Mouse (Mus musculus) forebrain, embryonic 16.5 days (tissue): ENCODE results near the gene Senp2. TPM values are rescaled to one million over a fixed set of nuclear protein-coding genes. Genes with fewer than 3 reads are reported as not detected.

Experiments
- ATAC-seq: fragments of 200-750 bp; cut with Nextera tagmentation; 2 replicates; pipeline ENCODE4 v1.8.0; 2017; ENCODE audit warnings: mild to moderate bottlenecking, moderate library complexity
- H3K27ac ChIP-seq: fragments of 300-500 bp; sonication (generic); 2 replicates; pipeline ENCODE4 v1.5.1; 2014; ENCODE audit warnings: low read length, control low read depth
- H3K27me3 ChIP-seq: fragments of 300-500 bp; sonication (generic); replicated peaks from 2 replicates; pipeline ENCODE4 v1.6.1; 2014; ENCODE audit warnings: low read length; ENCODE audit not compliant: control insufficient read depth, insufficient read depth
- H3K36me3 ChIP-seq: fragments of 300-500 bp; sonication (generic); 2 replicates; pipeline ENCODE4 v1.6.1; 2014; ENCODE audit not compliant: control insufficient read depth, insufficient read depth
- H3K4me1 ChIP-seq: fragments of 300-500 bp; sonication (generic); replicated peaks from 2 replicates; pipeline ENCODE4 v1.6.1; 2014; ENCODE audit warnings: low read length; ENCODE audit not compliant: control insufficient read depth, insufficient read depth
- H3K4me2 ChIP-seq: fragments of 300-500 bp; sonication (generic); 2 replicates; pipeline ENCODE4 v1.6.1; 2014; ENCODE audit warnings: mild to moderate bottlenecking, low read length, control low read depth
- H3K4me3 ChIP-seq: fragments of 300-500 bp; sonication (generic); replicated peaks from 2 replicates; pipeline ENCODE4 v1.5.1; 2014; ENCODE audit warnings: mild to moderate bottlenecking, low read length, control low read depth
- H3K9ac ChIP-seq: fragments of 300-500 bp; sonication (generic); replicated peaks from 2 replicates; pipeline ENCODE4 v1.6.1; 2014; ENCODE audit warnings: low read depth, low read length, control low read depth
- H3K9me3 ChIP-seq: fragments of 300-500 bp; sonication (generic); 2 replicates; pipeline ENCODE4 v1.6.1; 2016; ENCODE audit warnings: low read length; ENCODE audit not compliant: control insufficient read depth
- WGBS: fragments of 180-500 bp; shearing (Covaris S2); extraction: QIAGEN DNeasy Blood & Tissue Kit; methylation state at CpG from one replicate; pipeline ENCODE4 v1.1.7; 2014; 5-methylcytosine and 5-hydroxymethylcytosine counted together
- polyA plus RNA-seq: library from polyadenylated mRNA; unstranded; fragments of >200 nt; fragmentation: Nextera tagmentation; extraction: Ambion mirVana; gene quantifications from 2 replicates; pipeline ENCODE4 v1.2.1, GENCODE M21; 2015

Gene Senp2
- polyA plus RNA-seq, 1 experiment from 2014 or later = 50.6 TPM

GRCm38 (mm10) chr16:22071361-22071760, 62.1 kb downstream of the Senp2 start:
- peaks cover 17% of the 10 kb centered on the region for H3K36me3 ChIP-seq
- H3K4me2 ChIP-seq = no peak overlapping the region
- no peaks in the 10 kb centered on the region for H3K4me1 ChIP-seq
- H3K9me3 ChIP-seq = no peaks in the 10 kb centered on the region
- no peak overlapping the region for H3K4me3 ChIP-seq
- WGBS = 78% methylated on average over 7 of the region's 7 CpGs
- H3K27ac ChIP-seq = no peak overlapping the region
- no peaks in the 10 kb centered on the region for H3K27me3 ChIP-seq
- ATAC-seq = no peak
- H3K9ac ChIP-seq = no peak overlapping the region

DNA sequence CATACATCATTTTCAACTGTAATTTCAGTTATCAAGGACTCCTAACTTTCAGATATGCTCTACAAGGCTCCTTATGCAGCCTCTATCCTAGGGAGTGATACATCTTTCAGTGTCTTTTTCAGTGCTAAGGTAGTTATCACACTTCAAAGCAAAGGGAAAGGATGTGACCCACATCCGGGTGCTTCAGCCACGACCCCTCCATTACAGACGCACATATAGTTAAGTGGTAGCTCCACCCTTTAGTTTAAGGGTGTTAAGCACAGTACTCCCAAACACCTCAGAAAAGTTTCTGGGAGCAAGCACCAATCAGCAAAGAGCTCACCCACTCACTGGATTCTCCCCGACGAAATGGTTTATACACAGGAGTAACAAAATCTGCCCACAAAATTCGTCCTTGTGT, 65.8 kb downstream of the Senp2 start:
- no peak for ATAC-seq
- Histone ChIP-seq H3K27me3 (no peaks in the 10 kb centered on the region), H3K27ac (no peak overlapping the region), H3K4me1 (no peaks in the 10 kb centered on the region), H3K9ac (no peak overlapping the region), H3K36me3 (peaks cover 7% of the 10 kb centered on the region; the same call in 1 of the 2 replicates), H3K9me3 (no peaks in the 10 kb centered on the region), H3K4me2 (no peak overlapping the region), H3K4me3 (no peak overlapping the region)
- WGBS = 79% methylated on average over 6 of the region's 6 CpGs

GRCm38 (mm10) chr16:22075829-22076619, 66.7 kb downstream of the Senp2 start:
- peaks cover 4% of the 10 kb centered on the region; the same call in 1 of the 2 replicates for H3K36me3 ChIP-seq
- no peak for ATAC-seq
- H3K9ac ChIP-seq = no peak overlapping the region

DNA sequence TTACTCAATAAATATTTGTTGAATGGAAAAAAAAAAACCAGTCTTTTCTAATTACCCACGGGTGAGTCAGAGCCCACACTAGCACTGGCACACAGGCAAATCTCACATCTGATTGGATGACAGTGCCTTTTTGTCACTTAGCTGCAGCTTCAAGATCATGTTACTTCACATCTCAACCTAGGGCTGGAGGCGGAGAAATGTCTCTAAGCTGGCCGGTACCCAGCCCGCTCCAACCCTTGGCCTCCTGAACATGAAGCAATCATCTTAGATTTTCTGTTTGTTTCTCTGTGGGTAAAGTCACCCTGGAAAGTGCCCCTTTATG, 67.3 kb downstream of the Senp2 start:
- H3K4me3 ChIP-seq = no peak overlapping the region
- no peak for ATAC-seq
- no peaks in the 10 kb centered on the region for H3K9me3 ChIP-seq
- H3K9ac ChIP-seq = no peak overlapping the region
- 40% methylated on average over 4 of the region's 4 CpGs for WGBS
- no peak overlapping the region for H3K4me2 ChIP-seq
- no peaks in the 10 kb centered on the region for H3K27me3 ChIP-seq
- peaks cover 4% of the 10 kb centered on the region; the same call in 1 of the 2 replicates for H3K36me3 ChIP-seq
- no peaks in the 10 kb centered on the region for H3K4me1 ChIP-seq
- no peak overlapping the region for H3K27ac ChIP-seq

More at GRCm38 (mm10) chr16:22075829-22076619, 66.7 kb downstream of the Senp2 start:
- Histone ChIP-seq H3K4me1 (no peaks in the 10 kb centered on the region), H3K9me3 (no peaks in the 10 kb centered on the region), H3K27ac (no peak overlapping the region), H3K4me3 (no peak overlapping the region), H3K4me2 (no peak overlapping the region), H3K27me3 (no peaks in the 10 kb centered on the region)
- 7% methylated on average over 5 of the region's 5 CpGs for WGBS

GRCm38 (mm10) chr16:22080125-22080710, 70.9 kb downstream of the Senp2 start:
- Histone ChIP-seq H3K27me3 (no peaks in the 10 kb centered on the region), H3K9me3 (no peaks in the 10 kb centered on the region), H3K4me3 (no peak overlapping the region), H3K9ac (no peak overlapping the region), H3K4me1 (no peaks in the 10 kb centered on the region), H3K4me2 (no peak overlapping the region), H3K36me3 (0 out of 2 replicates have a peak, but pooled peaks cover 2% of the 10 kb centered on the region), H3K27ac (no peak overlapping the region)
- ATAC-seq = no peak
- 69% methylated on average over 12 of the region's 12 CpGs for WGBS

GRCm38 (mm10) chr16:22085411-22085810, 76.1 kb downstream of the Senp2 start:
- no peaks in the 10 kb centered on the region for H3K36me3 ChIP-seq
- no peak overlapping the region for H3K9ac ChIP-seq
- no peaks in the 10 kb centered on the region for H3K9me3 ChIP-seq
- no peaks in the 10 kb centered on the region for H3K27me3 ChIP-seq
- no peak overlapping the region for H3K4me2 ChIP-seq
- no peak overlapping the region for H3K4me3 ChIP-seq
- H3K27ac ChIP-seq = no peak overlapping the region
- WGBS = 41% methylated on average over 4 of the region's 4 CpGs
- H3K4me1 ChIP-seq = 0 out of 2 replicates have a peak, but pooled peaks cover 2% of the 10 kb centered on the region
- ATAC-seq = no peak

GRCm38 (mm10) chr16:22091255-22091783, 82.0 kb downstream of the Senp2 start:
- Histone ChIP-seq H3K4me1 (no peaks in the 10 kb centered on the region), H3K27me3 (no peaks in the 10 kb centered on the region), H3K9ac (no peak overlapping the region), H3K9me3 (no peaks in the 10 kb centered on the region), H3K36me3 (no peaks in the 10 kb centered on the region), H3K27ac (no peak overlapping the region), H3K4me2 (no peak overlapping the region), H3K4me3 (no peak overlapping the region)
- 84% methylated on average over 3 of the region's 3 CpGs for WGBS
- no peak for ATAC-seq

DNA sequence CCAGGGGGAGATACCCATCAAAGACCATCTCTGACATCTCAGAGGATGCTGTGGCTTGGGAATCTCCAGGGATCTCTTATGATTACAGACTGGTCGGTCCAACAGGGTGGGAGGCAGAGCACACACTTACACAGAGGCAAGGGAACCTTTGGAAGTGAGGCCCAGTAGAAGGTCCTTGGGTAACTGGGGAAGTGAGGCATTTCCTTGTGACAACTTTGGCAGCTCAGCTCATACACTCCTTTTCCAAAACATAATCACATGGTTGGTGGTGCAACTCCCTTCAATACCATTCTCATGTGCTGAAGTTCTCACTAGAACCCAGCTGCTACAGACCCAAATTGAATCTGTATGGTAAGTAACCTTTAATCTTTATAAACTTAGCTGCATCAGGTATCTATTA, 86.5 kb downstream of the Senp2 start:
- Histone ChIP-seq H3K27me3 (no peaks in the 10 kb centered on the region), H3K9ac (no peak overlapping the region), H3K9me3 (no peaks in the 10 kb centered on the region), H3K4me3 (no peak overlapping the region), H3K36me3 (no peaks in the 10 kb centered on the region), H3K4me1 (peaks cover 12% of the 10 kb centered on the region), H3K27ac (no peak overlapping the region), H3K4me2 (no peak overlapping the region)
- 94% methylated on average over 1 of the region's 1 CpGs for WGBS
- no peak for ATAC-seq

GRCm38 (mm10) chr16:22097659-22098058, 88.4 kb downstream of the Senp2 start:
- Histone ChIP-seq H3K9ac (no peak overlapping the region; the same call in 1 of the 2 replicates), H3K27me3 (no peaks in the 10 kb centered on the region), H3K4me3 (no peak overlapping the region), H3K36me3 (no peaks in the 10 kb centered on the region), H3K4me2 (no peak overlapping the region), H3K9me3 (no peaks in the 10 kb centered on the region), H3K4me1 (peaks cover 12% of the 10 kb centered on the region), H3K27ac (peak overlapping the region; percentile 47; the same call in 1 of the 2 replicates)
- WGBS = 38% methylated on average over 7 of the region's 7 CpGs
- peak; percentile 62; the same call in 1 of the 2 replicates for ATAC-seq
